Mouse (Mus musculus) liver, embryonic 15.5 days (tissue): ENCODE results near the gene Jph2. TPM values are rescaled to one million over a fixed set of nuclear protein-coding genes. Genes with fewer than 3 reads are reported as not detected.

Experiments used
- ATAC-seq: fragments of 200-750 bp; cut with Nextera tagmentation; 2 replicates; pipeline ENCODE4 v1.8.0; 2017; ENCODE audit warnings: moderate number of reproducible peaks, mild to moderate bottlenecking, moderate library complexity; ENCODE audit not compliant: insufficient read depth
- H3K27ac ChIP-seq: fragments of 300-500 bp; sonication (generic); replicated peaks from 2 replicates; pipeline ENCODE4 v1.5.1; 2015; ENCODE audit warnings: mild to moderate bottlenecking, inconsistent platforms
- H3K27me3 ChIP-seq: fragments of 300-500 bp; sonication (generic); 2 replicates; pipeline ENCODE4 v1.6.1; 2015; ENCODE audit warnings: mild to moderate bottlenecking, inconsistent platforms
- H3K36me3 ChIP-seq: fragments of 300-500 bp; sonication (generic); replicated peaks from 2 replicates; pipeline ENCODE4 v1.6.1; 2015; ENCODE audit warnings: moderate library complexity, mild to moderate bottlenecking, inconsistent platforms
- H3K4me1 ChIP-seq: fragments of 300-500 bp; sonication (generic); replicated peaks from 2 replicates; pipeline ENCODE4 v1.6.1; 2015; ENCODE audit warnings: inconsistent platforms
- H3K4me2 ChIP-seq: fragments of 300-500 bp; sonication (generic); 2 replicates; pipeline ENCODE4 v1.6.1; 2015; ENCODE audit warnings: moderate library complexity, mild to moderate bottlenecking, inconsistent platforms
- H3K4me3 ChIP-seq: fragments of 300-500 bp; sonication (generic); replicated peaks from 2 replicates; pipeline ENCODE4 v1.5.1; 2015; ENCODE audit warnings: mild to moderate bottlenecking, inconsistent platforms
- H3K9ac ChIP-seq: fragments of 300-500 bp; sonication (generic); 2 replicates; pipeline ENCODE4 v1.6.1; 2015; ENCODE audit warnings: moderate library complexity, mild to moderate bottlenecking, inconsistent platforms
- H3K9me3 ChIP-seq: fragments of 300-500 bp; sonication (generic); replicated peaks from 2 replicates; pipeline ENCODE4 v1.6.1; 2016; ENCODE audit warnings: inconsistent platforms
- WGBS: fragments of 180-500 bp; shearing (Covaris S2); methylation state at CpG from one replicate; pipeline ENCODE4 v1.1.7; 2015; ENCODE audit warnings: mixed read lengths; ENCODE audit not compliant: insufficient replicate concordance; 5-methylcytosine and 5-hydroxymethylcytosine counted together
- polyA plus RNA-seq: library from polyadenylated mRNA; unstranded; fragments of >200 nt; fragmentation: Nextera tagmentation; extraction: Ambion mirVana; gene quantifications from 2 replicates; pipeline ENCODE4 v1.2.1, GENCODE M21; 2015

The Jph2 gene
- polyA plus RNA-seq: 0.21 and 0.23 TPM in 2 replicates

GRCm38 (mm10) chr2:163397905-163398304, at the start of gene Jph2:
Gene Jph2 (minus strand): TSS chr2:163397993.
- 32% methylated on average over 10 of the region's 10 CpGs for whole genome bisulfite sequencing
- peaks cover 21% of the 10 kb centered on the region for H3K27me3 ChIP-seq
- no peak within 1 kb of the TSS for H3K4me2 ChIP-seq
- no peak within 1 kb of the TSS for H3K4me3 ChIP-seq
- no peak within 1 kb of the TSS for H3K27ac ChIP-seq
- no peaks in the 10 kb centered on the region for H3K36me3 ChIP-seq
- ATAC-seq: no peak
- H3K4me1 ChIP-seq: no peaks in the 10 kb centered on the region
- H3K9ac ChIP-seq: no peak within 1 kb of the TSS
- H3K9me3 ChIP-seq: no peaks in the 10 kb centered on the region

- 58% methylated on average over 12 of the region's 12 CpGs for WGBS
- Histone ChIP-seq H3K36me3 (no peaks in the 10 kb centered on the region), H3K4me2 (no peak overlapping the region), H3K4me1 (no peaks in the 10 kb centered on the region), H3K9ac (no peak overlapping the region), H3K9me3 (no peaks in the 10 kb centered on the region), H3K4me3 (no peak overlapping the region), H3K27ac (no peak overlapping the region), H3K27me3 (no peaks in the 10 kb centered on the region)
- no peak for ATAC-seq
Observed at GRCm38 (mm10) chr2:163447375-163447774, 49.6 kb upstream of the Jph2 start.

GRCm38 (mm10) chr2:163444017-163444416, 46.2 kb upstream of the Jph2 start:
- no peak for ATAC-seq
- no peak overlapping the region for H3K9ac ChIP-seq
- peaks cover 17% of the 10 kb centered on the region for H3K27me3 ChIP-seq
- H3K27ac ChIP-seq: no peak overlapping the region
- WGBS: 42% methylated on average over 7 of the region's 7 CpGs
- no peaks in the 10 kb centered on the region for H3K36me3 ChIP-seq
- H3K4me2 ChIP-seq: no peak overlapping the region
- H3K9me3 ChIP-seq: no peaks in the 10 kb centered on the region
- H3K4me3 ChIP-seq: no peak overlapping the region
- no peaks in the 10 kb centered on the region for H3K4me1 ChIP-seq

GRCm38 (mm10) chr2:163443543-163443942, 45.8 kb upstream of the Jph2 start:
- Histone ChIP-seq H3K4me3 (no peak overlapping the region), H3K9me3 (no peaks in the 10 kb centered on the region), H3K4me1 (no peaks in the 10 kb centered on the region), H3K36me3 (no peaks in the 10 kb centered on the region), H3K9ac (no peak overlapping the region), H3K27me3 (peaks cover 22% of the 10 kb centered on the region), H3K4me2 (no peak overlapping the region), H3K27ac (no peak overlapping the region)
- no peak for ATAC-seq
- 34% methylated on average over 6 of the region's 6 CpGs for WGBS

GRCm38 (mm10) chr2:163439488-163439887, 41.7 kb upstream of the Jph2 start:
- no peak overlapping the region for H3K9ac ChIP-seq
- H3K9me3 ChIP-seq: no peaks in the 10 kb centered on the region
- H3K27me3 ChIP-seq: peaks cover 43% of the 10 kb centered on the region
- WGBS: 32% methylated on average over 1 of the region's 1 CpGs
- H3K4me2 ChIP-seq: no peak overlapping the region
- ATAC-seq: no peak
- no peaks in the 10 kb centered on the region for H3K36me3 ChIP-seq
- H3K4me3 ChIP-seq: no peak overlapping the region
- H3K4me1 ChIP-seq: no peaks in the 10 kb centered on the region
- no peak overlapping the region for H3K27ac ChIP-seq

GRCm38 (mm10) chr2:163438619-163439451, 41.0 kb upstream of the Jph2 start:
- Histone ChIP-seq H3K4me3 (no peak overlapping the region), H3K27me3 (peaks cover 43% of the 10 kb centered on the region), H3K9ac (no peak overlapping the region), H3K9me3 (no peaks in the 10 kb centered on the region), H3K4me2 (0 out of 2 replicates have a peak overlapping the region, but pooled peaks have one; percentile 18), H3K36me3 (no peaks in the 10 kb centered on the region), H3K27ac (no peak overlapping the region), H3K4me1 (no peaks in the 10 kb centered on the region)
- ATAC-seq: no peak
- 5% methylated on average over 30 of the region's 30 CpGs for WGBS

- H3K4me1 ChIP-seq: no peaks in the 10 kb centered on the region
- H3K36me3 ChIP-seq: no peaks in the 10 kb centered on the region
- no peak within 1 kb of the TSS for H3K4me3 ChIP-seq
- no peak within 1 kb of the TSS for H3K9ac ChIP-seq
- H3K9me3 ChIP-seq: no peaks in the 10 kb centered on the region
- peaks cover 43% of the 10 kb centered on the region for H3K27me3 ChIP-seq
- H3K4me2 ChIP-seq: peak within 1 kb of the TSS; percentile 18; the same call in 1 of the 2 replicates
- H3K27ac ChIP-seq: no peak within 1 kb of the TSS
- 6% methylated on average over 17 of the region's 18 CpGs for WGBS
- ATAC-seq: no peak
Observed at GRCm38 (mm10) chr2:163438246-163438618, 40.4 kb upstream of the Jph2 start, which contains the start of gene Gdap1l1. Gene Gdap1l1 (plus strand): TSS chr2:163438476.

GRCm38 (mm10) chr2:163437800-163438199, 40.0 kb upstream of the Jph2 start:
- Histone ChIP-seq H3K9ac (no peak overlapping the region), H3K36me3 (no peaks in the 10 kb centered on the region), H3K4me2 (no peak overlapping the region), H3K4me1 (no peaks in the 10 kb centered on the region), H3K27ac (no peak overlapping the region), H3K27me3 (peaks cover 43% of the 10 kb centered on the region), H3K4me3 (no peak overlapping the region), H3K9me3 (no peaks in the 10 kb centered on the region)
- ATAC-seq: no peak
- WGBS: 36% methylated on average over 4 of the region's 4 CpGs

GRCm38 (mm10) chr2:163433971-163434370, 36.2 kb upstream of the Jph2 start:
- Histone ChIP-seq H3K4me3 (no peak overlapping the region), H3K4me2 (no peak overlapping the region), H3K27me3 (peaks cover 26% of the 10 kb centered on the region), H3K9ac (no peak overlapping the region), H3K36me3 (no peaks in the 10 kb centered on the region), H3K9me3 (no peaks in the 10 kb centered on the region), H3K4me1 (no peaks in the 10 kb centered on the region), H3K27ac (no peak overlapping the region)
- ATAC-seq: no peak
- WGBS: 18% methylated on average over 4 of the region's 4 CpGs

GRCm38 (mm10) chr2:163431289-163431688, 33.5 kb upstream of the Jph2 start:
- H3K27ac ChIP-seq: no peak overlapping the region
- WGBS: 70% methylated on average over 9 of the region's 9 CpGs
- no peaks in the 10 kb centered on the region for H3K9me3 ChIP-seq
- no peak overlapping the region for H3K4me3 ChIP-seq
- no peaks in the 10 kb centered on the region for H3K36me3 ChIP-seq
- no peak overlapping the region for H3K9ac ChIP-seq
- ATAC-seq: no peak
- H3K4me2 ChIP-seq: no peak overlapping the region
- H3K4me1 ChIP-seq: no peaks in the 10 kb centered on the region
- H3K27me3 ChIP-seq: 0 out of 2 replicates have a peak, but pooled peaks cover under 1% of the 10 kb centered on the region

- Histone ChIP-seq H3K4me2 (no peak overlapping the region), H3K27ac (no peak overlapping the region), H3K4me3 (no peak overlapping the region), H3K4me1 (no peaks in the 10 kb centered on the region), H3K27me3 (no peaks in the 10 kb centered on the region), H3K9me3 (no peaks in the 10 kb centered on the region), H3K36me3 (no peaks in the 10 kb centered on the region), H3K9ac (no peak overlapping the region)
- WGBS: 47% methylated on average over 4 of the region's 4 CpGs
- ATAC-seq: no peak
Observed at GRCm38 (mm10) chr2:163428346-163429011, 30.7 kb upstream of the Jph2 start.
